Mouse (Mus musculus) activated CD4-positive, CD25-positive, alpha-beta regulatory T cell, adult 9 weeks (primary cell): ENCODE measurements around the gene Gm17079. TPM values are rescaled to one million over a fixed set of nuclear protein-coding genes. Genes with fewer than 3 reads are reported as not detected.

ENCODE experiments used
- polyA plus RNA-seq: library from polyadenylated mRNA; unstranded; fragments of 100-300 nt; shearing (Covaris generic); gene quantifications from one replicate; pipeline ENCODE4 v1.2.1, GENCODE M21; 2017

Gm17079 gene
- not detected for polyA plus RNA-seq

DNA sequence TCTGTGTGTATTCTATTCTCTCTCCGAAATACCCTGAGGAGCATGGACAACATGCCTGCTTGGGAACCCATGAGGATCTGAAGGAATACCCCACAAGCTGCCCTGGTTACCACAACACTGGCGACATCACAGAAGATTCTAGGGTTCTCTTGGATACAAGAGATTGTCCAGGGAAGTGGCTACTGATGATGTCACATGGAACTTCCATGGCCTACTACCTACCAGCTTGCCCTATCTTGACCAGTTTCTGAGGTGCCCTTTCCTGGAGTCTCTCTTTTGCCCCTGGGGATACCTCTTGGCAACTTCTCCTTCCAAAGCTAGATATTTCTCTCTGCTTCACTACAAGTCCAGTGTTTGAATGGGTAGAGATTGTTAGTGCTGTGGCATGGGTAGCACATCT, at the start of gene Gm17079:
Gene Gm17079, minus strand, starts transcription at position 101 of the 400 bp plus-strand sequence.

DNA sequence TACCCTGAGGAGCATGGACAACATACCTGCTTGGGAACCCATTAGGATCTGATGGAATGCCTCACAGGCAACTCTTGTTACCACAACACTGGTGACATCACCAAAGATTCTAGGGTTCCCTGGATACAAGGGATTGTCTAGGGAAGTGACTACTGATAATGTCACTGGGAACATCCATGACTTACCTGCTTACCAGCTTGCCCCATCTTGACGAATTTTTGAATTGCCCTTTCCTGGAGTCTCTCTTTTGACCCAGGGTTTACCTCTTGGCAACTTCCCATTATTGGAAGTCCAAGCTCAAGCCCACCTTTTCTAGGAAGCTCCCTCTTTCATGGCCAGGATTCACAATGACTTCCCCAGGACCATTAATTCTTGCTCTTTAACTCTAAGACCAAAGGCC, 21.8 kb upstream of the Gm17079 start, which contains the start of gene Gm5800:
Gene Gm5800, minus strand, starts transcription at position 101 of the 400 bp plus-strand sequence.

Other genes starting within 250 kb of the Gm17079 start
- gene Vmn2r89, start 243.6 kb downstream of the Gm17079 start, polyA plus RNA-seq: not detected
- not detected for gene Gm5622, start 142.7 kb downstream of the Gm17079 start, polyA plus RNA-seq
- gene Gm17175, start 121.4 kb downstream of the Gm17079 start, polyA plus RNA-seq: not detected
- not detected for gene Gm17174, start 103.3 kb downstream of the Gm17079 start, polyA plus RNA-seq
- gene Gm17078, start 84.2 kb downstream of the Gm17079 start, polyA plus RNA-seq: not detected
- not detected for gene Gm4181, start 59.8 kb downstream of the Gm17079 start, polyA plus RNA-seq
- not detected for gene Gm5800, start 21.7 kb upstream of the Gm17079 start, polyA plus RNA-seq
- not detected for gene Ang4, start 78.1 kb upstream of the Gm17079 start, polyA plus RNA-seq
- gene AY358078, start 104.6 kb upstream of the Gm17079 start, polyA plus RNA-seq: not detected
- gene Ear6, start 158.2 kb upstream of the Gm17079 start, polyA plus RNA-seq: not detected
- 102 TPM for gene Mettl17, start 189.4 kb upstream of the Gm17079 start, polyA plus RNA-seq
- gene Slc39a2, start 197.4 kb upstream of the Gm17079 start, polyA plus RNA-seq: 0.59 TPM
- 49.6 TPM for gene Ndrg2, start 218.7 kb upstream of the Gm17079 start, polyA plus RNA-seq
- not detected for gene Tppp2, start 223.0 kb upstream of the Gm17079 start, polyA plus RNA-seq
- not detected for gene Rnase13, start 227.3 kb upstream of the Gm17079 start, polyA plus RNA-seq